Mouse (Mus musculus) thymus, adult 2 months (tissue): ENCODE results near the gene Mmd2.

Experiments used
- CTCF ChIP-seq: fragments of 200-500 bp; IDR thresholded peaks from 2 replicates; pipeline ENCODE4 v1.5.1; 2012; ENCODE audit warnings: mild to moderate bottlenecking, control low read depth, low read length, moderate library complexity, borderline replicate concordance; ENCODE audit not compliant: control insufficient read depth, poor library complexity, insufficient read depth; ENCODE audit errors: extremely low read depth
- POLR2A ChIP-seq: fragments of 200-500 bp; IDR thresholded peaks from 2 replicates; pipeline ENCODE4 v1.6.1; 2012; ENCODE audit warnings: mild to moderate bottlenecking, low read length, control low read depth, moderate library complexity; ENCODE audit not compliant: control insufficient read depth, poor library complexity, insufficient read depth; ENCODE audit errors: extremely low read depth

DNA sequence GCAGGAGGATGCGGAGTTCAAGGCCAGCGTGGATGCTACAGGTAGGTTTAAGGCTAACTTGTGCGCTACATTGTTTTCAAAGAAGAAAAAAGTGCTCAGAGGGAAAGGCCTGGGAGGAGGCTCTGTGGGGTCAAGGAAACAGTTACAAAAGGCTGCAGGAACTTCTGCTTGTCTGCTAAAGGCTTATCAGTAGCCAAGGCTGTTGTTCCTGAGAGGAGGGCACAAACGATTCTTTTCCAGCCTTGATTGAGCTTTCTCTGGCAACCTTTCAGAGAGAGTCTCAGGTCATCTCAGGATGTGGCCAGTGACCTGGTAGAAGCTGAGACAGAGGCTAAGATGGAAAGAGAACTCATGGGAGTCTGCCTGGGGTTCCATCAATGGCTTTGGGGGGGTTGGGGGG, 7.0 kb upstream of the Mmd2 start:
- no peak for TF ChIP-seq POLR2A
- TF ChIP-seq CTCF = no peak
